Mouse (Mus musculus): ENCODE measurements around the gene Rtraf.

DNA sequence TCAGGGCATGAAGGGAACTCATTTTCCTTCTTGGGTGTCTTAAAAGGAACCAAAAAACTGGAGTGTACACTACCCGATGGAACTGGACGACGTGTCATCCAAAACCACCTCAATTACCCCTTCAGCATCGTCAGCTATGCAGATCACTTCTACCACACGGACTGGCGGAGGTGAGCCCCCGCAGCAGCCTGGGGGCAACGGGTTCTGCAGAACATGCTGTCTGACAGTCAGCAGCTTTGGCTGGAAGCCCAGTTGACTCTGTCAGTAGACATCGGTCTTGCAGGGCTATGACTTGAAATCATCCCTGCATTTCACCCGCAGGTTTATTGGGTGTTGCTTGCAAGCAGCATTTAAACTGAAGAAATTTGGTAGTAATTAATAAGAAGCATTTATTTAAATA, 13.7 kb downstream of the Rtraf start:
- TF ChIP-seq CTCF (IDR thresholded peaks at IDR 0.05), result no peak
- TF ChIP-seq EP300 (IDR thresholded peaks at IDR 0.05), result no peak

All from lung, postnatal 0 days (tissue).